In genomic region chr19:53040164-53041132, GRCm38 (mm10) we compare ENCODE assay signal across 8 mouse cellular contexts. TPM values are rescaled to one million over a fixed set of nuclear protein-coding genes. Genes with fewer than 3 reads are reported as not detected.
DNase-seq lines count a peak whose midpoint lies in the region; ATAC-seq and TF ChIP-seq lines count a peak whose summit lies in the region.

Gene Xpnpep1 (minus strand): TSS chr19:53040214.

- H3K9me3 ChIP-seq in embryonic facial prominence, embryonic 13.5 days = no peaks in the 10 kb centered on the region
- H3K9me3 ChIP-seq in heart, embryonic 13.5 days = no peaks in the 10 kb centered on the region
- no peaks in the 10 kb centered on the region for H3K9me3 ChIP-seq in stomach, embryonic 15.5 days

- TF ChIP-seq CTCF in thymus, adult 2 months (IDR thresholded peaks at IDR 0.05; ENCODE audit: borderline replicate concordance, control insufficient read depth, extremely low read depth, insufficient read depth, low read length, poor library complexity) = no peak

- H3K4me2 ChIP-seq in embryonic facial prominence, embryonic 13.5 days = peak within 1 kb of the TSS; percentile 66
- H3K4me2 ChIP-seq in heart, embryonic 13.5 days = peak within 1 kb of the TSS; percentile 76
- H3K4me2 ChIP-seq in stomach, embryonic 15.5 days = peak within 1 kb of the TSS; percentile 58

- no peak for TF ChIP-seq POLR2A in thymus, adult 2 months (IDR thresholded peaks at IDR 0.05; ENCODE audit: control insufficient read depth, extremely low read depth, insufficient read depth, low read length, poor library complexity)

- no peak for ATAC-seq in embryonic facial prominence, embryonic 13.5 days (ENCODE audit: insufficient number of reproducible peaks, insufficient read depth, low FRiP score, low TSS enrichment, low read depth)
- ATAC-seq in heart, embryonic 13.5 days (ENCODE audit: extremely low read depth, insufficient number of reproducible peaks, low FRiP score, low TSS enrichment) = no peak
- ATAC-seq in stomach, embryonic 15.5 days (ENCODE audit: insufficient read depth, low FRiP score, low read depth) = no peak

- no peaks in the 10 kb centered on the region for H3K36me3 ChIP-seq in thymus, adult 2 months (ENCODE audit: control insufficient read depth, insufficient read depth, low read length)
- H3K36me3 ChIP-seq in embryonic facial prominence, embryonic 13.5 days = no peaks in the 10 kb centered on the region
- peaks cover 9% of the 10 kb centered on the region for H3K36me3 ChIP-seq in heart, embryonic 13.5 days
- H3K36me3 ChIP-seq in stomach, embryonic 15.5 days = no peaks in the 10 kb centered on the region

- no peaks in the 10 kb centered on the region for H3K27me3 ChIP-seq in thymus, adult 2 months (ENCODE audit: control insufficient read depth, insufficient read depth, low read length)
- no peaks in the 10 kb centered on the region for H3K27me3 ChIP-seq in embryonic facial prominence, embryonic 13.5 days
- no peaks in the 10 kb centered on the region for H3K27me3 ChIP-seq in heart, embryonic 13.5 days (replicated peaks)
- no peaks in the 10 kb centered on the region for H3K27me3 ChIP-seq in stomach, embryonic 15.5 days (replicated peaks)

- H3K4me3 ChIP-seq in thymus, adult 2 months (ENCODE audit: control insufficient read depth, insufficient read depth, low read length) = no peak within 1 kb of the TSS
- H3K4me3 ChIP-seq in embryonic facial prominence, embryonic 13.5 days = peak within 1 kb of the TSS; percentile 98
- H3K4me3 ChIP-seq in heart, embryonic 13.5 days = peak within 1 kb of the TSS; percentile 76
- H3K4me3 ChIP-seq in stomach, embryonic 15.5 days (replicated peaks) = peak within 1 kb of the TSS; percentile 86; the same call in 1 of the 2 replicates

- no peak for DNase-seq in thymus, adult 2 months
- DNase-seq in thymus, adult 18-20 months = no peak
- DNase-seq in layer of hippocampus, postnatal 10 days (ENCODE audit: low spot score in 2 of 2) = peak in 1 of 2 experiments; percentile 34
- peak; percentile 50 for DNase-seq in lung, postnatal 14 days
- no peak for DNase-seq in adipocyte (ENCODE audit: low spot score)

- H3K9ac ChIP-seq in embryonic facial prominence, embryonic 13.5 days = 0 out of 2 replicates have a peak within 1 kb of the TSS, but pooled peaks have one; percentile 96
- peak within 1 kb of the TSS; percentile 67 for H3K9ac ChIP-seq in heart, embryonic 13.5 days
- H3K9ac ChIP-seq in stomach, embryonic 15.5 days = no peak within 1 kb of the TSS

- H3K4me1 ChIP-seq in thymus, adult 2 months (replicated peaks; ENCODE audit: control insufficient read depth, insufficient read depth, low read length) = peaks cover 13% of the 10 kb centered on the region
- peaks cover 32% of the 10 kb centered on the region for H3K4me1 ChIP-seq in embryonic facial prominence, embryonic 13.5 days
- H3K4me1 ChIP-seq in heart, embryonic 13.5 days = peaks cover 41% of the 10 kb centered on the region
- H3K4me1 ChIP-seq in stomach, embryonic 15.5 days = peaks cover 17% of the 10 kb centered on the region

- 58% methylated on average over 23 of the region's 23 CpGs for WGBS in thymus, adult 2 months
- WGBS in embryonic facial prominence, embryonic 13.5 days = 71% methylated on average over 23 of the region's 23 CpGs
- WGBS in heart, embryonic 13.5 days = 74% methylated on average over 23 of the region's 23 CpGs
- WGBS in stomach, embryonic 15.5 days = 66% methylated on average over 23 of the region's 23 CpGs

- no peak within 1 kb of the TSS for H3K27ac ChIP-seq in thymus, adult 2 months (ENCODE audit: control insufficient read depth, insufficient read depth, low read length)
- peak within 1 kb of the TSS; percentile 77; the same call in 1 of the 2 replicates for H3K27ac ChIP-seq in embryonic facial prominence, embryonic 13.5 days
- H3K27ac ChIP-seq in heart, embryonic 13.5 days (replicated peaks) = peak within 1 kb of the TSS; percentile 85
- peak within 1 kb of the TSS; percentile 82 for H3K27ac ChIP-seq in stomach, embryonic 15.5 days

RNA-seq across cellular contexts. Expression of gene Xpnpep1, which starts in this region (rescaled TPM):
- 49.6 and 55.6 TPM in 2 replicates for polyA plus RNA-seq in thymus, adult 2 months (2012; rRNA removed)
- polyA plus RNA-seq in embryonic facial prominence, embryonic 13.5 days (2015; fragmentation: Nextera tagmentation; extraction: Ambion mirVana) = 134 and 146 TPM in 2 replicates
- polyA plus RNA-seq in heart, embryonic 13.5 days (2015; fragmentation: Nextera tagmentation; extraction: Ambion mirVana) = 142 and 151 TPM in 2 replicates
- 100 to 1,000 TPM; 127 to 128 TPM for total RNA-seq in layer of hippocampus, postnatal 10 days (2021)
- 130 and 151 TPM in 2 replicates for polyA plus RNA-seq in stomach, embryonic 15.5 days (2015; fragmentation: Nextera tagmentation; extraction: Ambion mirVana)
